Mouse (Mus musculus): ENCODE results near the gene Fgf7. TPM values are rescaled to one million over a fixed set of nuclear protein-coding genes. Genes with fewer than 3 reads are reported as not detected.

Fgf7 gene
- total RNA-seq, 1 experiment from 2014 or later, result not detected

DNA sequence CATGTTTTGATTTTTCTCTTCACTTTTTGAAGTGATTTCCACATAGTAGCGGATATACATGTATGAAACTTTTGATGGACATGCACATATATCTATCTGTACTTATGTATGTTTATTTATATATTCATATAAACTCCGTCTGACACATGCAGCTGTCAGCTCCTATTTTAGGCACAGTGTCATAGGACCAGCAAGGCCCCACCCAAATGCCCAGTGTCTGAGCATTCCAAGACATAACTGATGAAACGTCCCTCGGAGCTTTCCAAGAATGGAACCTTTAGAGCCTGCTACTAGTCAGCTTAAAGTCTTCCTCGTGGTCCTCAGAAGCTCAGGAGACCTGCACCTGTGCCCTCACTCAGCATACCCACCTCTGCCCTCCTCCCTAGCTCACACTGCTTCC is 19.2 kb downstream of the Fgf7 start:
- no peak for ATAC-seq (replicated peaks; ENCODE audit: low read depth, poor library complexity, severe bottlenecking)

DNA sequence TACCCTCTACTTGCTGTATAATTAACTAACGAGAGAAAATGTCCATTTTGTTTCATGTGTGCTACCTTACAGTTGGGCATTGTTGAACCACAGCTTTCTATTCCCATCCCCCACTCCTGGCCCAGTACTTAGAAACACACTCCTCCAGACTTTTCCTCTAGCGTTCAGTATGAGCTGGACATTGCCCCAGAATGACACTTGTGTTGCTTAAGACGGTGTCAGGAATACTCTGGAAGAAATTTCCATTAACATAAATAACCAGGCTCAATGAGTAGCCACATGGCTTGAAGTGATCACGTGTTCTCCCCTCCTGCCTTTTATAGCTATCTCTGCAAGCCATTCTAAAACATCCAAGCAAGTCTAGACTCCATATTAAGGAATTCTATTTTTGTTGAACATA is 26.1 kb downstream of the Fgf7 start:
- no peak for ATAC-seq (replicated peaks; ENCODE audit: low read depth, poor library complexity, severe bottlenecking)

- ATAC-seq (replicated peaks; ENCODE audit: low read depth, poor library complexity, severe bottlenecking), result no peak
These were observed 26.7 kb downstream of the Fgf7 start for GRCm38 (mm10) chr2:126061037-126061773.

DNA sequence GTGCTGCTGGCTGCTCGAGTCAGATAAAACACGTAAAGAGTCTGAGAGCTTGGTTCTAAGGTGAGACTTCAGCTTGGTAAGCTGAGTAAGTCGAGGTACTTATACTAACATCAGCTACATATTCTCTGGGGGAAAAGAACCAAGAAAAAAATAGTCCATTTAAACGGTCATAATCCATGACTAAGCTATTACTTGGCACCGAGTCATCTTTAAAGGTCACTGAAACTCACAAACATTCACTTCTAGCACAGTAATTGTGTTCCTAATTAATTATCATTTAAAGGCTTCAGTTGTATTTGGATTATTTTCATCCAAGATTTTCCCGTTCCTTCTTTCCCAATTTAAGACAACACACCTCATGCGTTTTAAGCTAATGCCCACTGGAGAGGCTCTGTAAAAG is 28.4 kb downstream of the Fgf7 start:
- ATAC-seq (replicated peaks; ENCODE audit: low read depth, poor library complexity, severe bottlenecking), result no peak

- ATAC-seq (replicated peaks; ENCODE audit: low read depth, poor library complexity, severe bottlenecking), result no peak
These were observed 30.4 kb downstream of the Fgf7 start for GRCm38 (mm10) chr2:126064814-126065213.

DNA sequence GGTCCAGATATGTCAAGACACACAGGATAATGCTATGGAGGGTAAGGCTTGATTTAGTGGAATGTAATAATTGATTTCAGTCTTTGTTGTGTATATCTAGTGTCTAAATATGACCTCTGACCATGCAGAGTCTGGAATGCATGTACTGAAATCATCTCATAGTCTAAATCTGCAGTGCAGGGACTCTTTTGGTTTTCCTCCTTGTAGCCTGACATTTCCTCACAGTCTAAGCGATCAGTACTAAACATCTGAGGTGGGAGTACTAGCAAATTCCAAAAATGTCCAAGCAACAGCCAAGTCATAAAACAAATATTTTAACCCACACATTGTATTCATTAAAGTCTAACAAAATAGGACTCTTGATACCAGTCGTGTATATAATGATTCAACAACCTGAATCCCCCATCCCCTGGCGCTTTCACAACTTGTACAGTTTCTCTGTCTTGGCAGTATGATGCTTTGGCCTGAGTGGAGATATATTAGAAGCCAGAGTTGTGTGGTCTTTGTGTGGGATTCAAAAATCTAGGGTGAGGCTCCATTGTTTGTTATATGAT is 30.9 kb downstream of the Fgf7 start:
- ATAC-seq (replicated peaks; ENCODE audit: low read depth, poor library complexity, severe bottlenecking), result no peak

DNA sequence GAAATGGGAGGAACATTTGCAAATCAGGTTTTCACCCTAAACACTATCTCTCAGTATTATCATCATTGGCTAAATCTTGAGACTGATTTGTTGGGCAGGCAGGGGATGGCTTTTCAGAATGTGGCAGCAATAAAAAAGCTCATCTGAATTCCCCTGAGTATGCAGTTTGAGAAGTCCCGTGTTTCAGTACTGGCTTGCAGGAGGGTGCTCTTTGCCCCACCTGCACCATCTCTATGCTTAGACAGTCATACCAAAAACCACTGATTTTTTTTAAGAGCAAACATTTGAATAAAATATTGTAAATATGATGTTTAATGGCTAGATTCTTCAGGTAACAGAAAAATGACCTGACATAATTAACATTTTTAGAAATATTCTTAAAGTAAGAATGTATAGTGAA is 35.3 kb downstream of the Fgf7 start:
- ATAC-seq (replicated peaks; ENCODE audit: low read depth, poor library complexity, severe bottlenecking), result no peak

DNA sequence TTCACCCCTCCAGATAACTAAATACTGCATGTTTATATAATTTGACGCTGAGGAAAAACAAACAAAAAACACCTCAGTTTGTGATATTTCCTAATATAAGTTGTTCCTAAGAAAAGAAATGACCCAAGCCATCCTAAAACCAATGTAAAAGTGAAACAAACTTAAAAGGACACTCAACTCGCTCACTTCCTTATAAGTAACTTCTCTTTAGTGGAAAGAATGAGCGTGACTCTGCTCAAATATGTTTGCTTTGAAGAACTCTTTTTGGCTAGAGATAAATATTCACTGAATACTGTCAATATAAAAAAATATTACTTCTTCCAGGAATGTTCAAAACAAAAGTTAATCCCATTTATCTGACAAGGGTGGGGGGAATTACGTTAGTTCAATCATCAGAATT is 39.3 kb downstream of the Fgf7 start:
- ATAC-seq (replicated peaks; ENCODE audit: low read depth, poor library complexity, severe bottlenecking), result peak; percentile 39; the same call in 1 of the 2 replicates

DNA sequence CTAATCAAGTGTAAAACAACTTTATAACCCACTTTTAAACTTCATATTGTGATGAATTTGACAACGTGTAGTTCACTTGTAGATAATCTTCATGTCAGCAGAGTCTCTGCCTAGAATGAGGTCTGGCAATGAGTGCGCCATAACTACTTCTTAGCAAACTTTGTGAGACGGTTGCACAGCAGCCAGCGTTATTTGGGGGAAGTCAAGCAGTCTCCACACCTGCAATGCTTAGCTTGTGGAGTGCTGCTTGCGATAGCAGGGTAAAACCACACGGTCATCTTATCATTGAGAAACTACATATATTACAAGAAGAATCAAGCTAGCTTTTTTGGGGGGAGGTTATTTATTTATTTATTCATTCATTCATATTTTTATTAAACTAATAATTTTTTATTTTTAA is 42.0 kb downstream of the Fgf7 start:
- no peak for ATAC-seq (replicated peaks; ENCODE audit: low read depth, poor library complexity, severe bottlenecking)

DNA sequence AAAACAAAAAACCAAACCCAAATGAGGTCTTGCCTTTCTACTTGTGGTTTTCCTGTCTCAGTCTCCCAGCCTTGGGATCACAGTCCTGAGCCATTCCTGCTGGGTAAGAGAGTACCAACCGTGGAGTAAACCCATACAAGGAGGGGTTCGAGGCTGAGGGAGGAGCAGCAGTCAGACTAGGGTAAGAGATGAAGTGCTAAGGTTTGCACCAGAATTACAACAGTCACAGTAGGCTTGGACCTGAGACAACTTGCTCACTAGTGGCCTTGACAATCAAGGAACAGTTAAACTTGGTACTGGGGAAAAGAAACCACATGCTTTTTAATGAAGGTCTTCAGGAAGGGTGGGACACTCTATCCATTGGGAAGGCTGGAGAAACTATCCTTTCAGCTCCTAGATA is 44.6 kb downstream of the Fgf7 start:
- ATAC-seq (replicated peaks; ENCODE audit: low read depth, poor library complexity, severe bottlenecking), result no peak

DNA sequence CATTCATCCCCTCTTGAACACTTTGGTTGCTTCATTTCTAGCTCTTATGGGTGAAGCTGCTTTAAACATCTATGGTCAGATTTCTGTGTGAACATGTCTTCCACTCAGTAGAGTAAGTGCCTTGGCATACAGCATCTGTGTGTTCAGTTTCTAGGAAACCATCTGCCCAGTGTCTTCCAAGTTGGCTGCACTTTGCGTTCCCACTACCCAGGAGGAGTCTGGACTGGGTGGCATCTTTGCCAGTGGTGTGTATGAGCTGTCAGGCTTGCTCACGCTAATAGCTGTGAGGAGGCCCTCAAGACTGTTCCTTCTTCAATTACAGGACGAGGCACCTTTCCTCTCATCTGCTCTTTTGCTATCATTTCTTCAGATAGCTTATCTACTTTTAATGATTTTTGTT is 49.9 kb downstream of the Fgf7 start:
- no peak for ATAC-seq (replicated peaks; ENCODE audit: low read depth, poor library complexity, severe bottlenecking)

- ATAC-seq (replicated peaks; ENCODE audit: low read depth, poor library complexity, severe bottlenecking), result no peak
These were observed 51.7 kb downstream of the Fgf7 start for GRCm38 (mm10) chr2:126086187-126086586.

GRCm38 (mm10) chr2:126090432-126090831 is 56.0 kb downstream of the Fgf7 start:
- ATAC-seq (replicated peaks; ENCODE audit: low read depth, poor library complexity, severe bottlenecking), result no peak

DNA sequence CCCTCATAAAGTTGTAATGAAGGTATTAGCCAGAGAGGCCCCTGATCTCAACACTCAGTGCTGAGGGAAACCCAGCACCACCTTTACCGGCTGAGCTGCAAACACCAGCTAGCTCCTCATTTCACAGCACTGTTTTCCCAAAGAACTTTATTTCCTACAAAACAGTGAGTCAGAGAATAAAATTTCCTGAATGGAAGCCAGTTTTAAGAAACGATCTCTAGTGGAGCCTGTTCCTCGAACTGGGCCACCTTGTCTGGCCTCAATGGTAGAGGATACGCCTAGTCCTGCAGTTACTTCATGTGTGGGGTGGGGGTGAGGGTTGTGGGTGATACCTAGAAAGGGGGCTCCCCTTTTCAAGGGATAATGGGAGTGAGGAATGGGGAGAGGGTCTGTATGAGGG is 60.2 kb downstream of the Fgf7 start:
- ATAC-seq (replicated peaks; ENCODE audit: low read depth, poor library complexity, severe bottlenecking), result no peak

Other genes starting within 250 kb of the Fgf7 start
- 27.2 and 27.4 TPM in 2 replicates for gene Galk2, start 175.5 kb upstream of the Fgf7 start, total RNA-seq (2017)
- 204 and 241 TPM in 2 replicates for gene Cops2, start 175.5 kb upstream of the Fgf7 start, total RNA-seq (2017)
- gene Fam227b, start 117.3 kb downstream of the Fgf7 start, total RNA-seq (2017), result not detected in 2 replicates
- gene Dtwd1, start 117.5 kb downstream of the Fgf7 start, total RNA-seq (2017), result 15.3 and 18.4 TPM in 2 replicates
- 0.69 TPM in 1 of 2 replicates, not detected in the other for gene Gm17555, start 180.4 kb downstream of the Fgf7 start, total RNA-seq (2017)